Mouse (Mus musculus): ENCODE measurements around the gene Cfap99.
A peak's percentile ranks its signal among the peaks of the same experiment; 100 is the strongest.

The Cfap99 gene

GRCm38 (mm10) chr5:34278058-34278457, 10.3 kb upstream of the Cfap99 start:
- no peak for DNase-seq (ENCODE audit: low spot score)

- no peak for DNase-seq (ENCODE audit: low spot score)
Measured at GRCm38 (mm10) chr5:34279214-34279613, 9.2 kb upstream of the Cfap99 start.

DNA sequence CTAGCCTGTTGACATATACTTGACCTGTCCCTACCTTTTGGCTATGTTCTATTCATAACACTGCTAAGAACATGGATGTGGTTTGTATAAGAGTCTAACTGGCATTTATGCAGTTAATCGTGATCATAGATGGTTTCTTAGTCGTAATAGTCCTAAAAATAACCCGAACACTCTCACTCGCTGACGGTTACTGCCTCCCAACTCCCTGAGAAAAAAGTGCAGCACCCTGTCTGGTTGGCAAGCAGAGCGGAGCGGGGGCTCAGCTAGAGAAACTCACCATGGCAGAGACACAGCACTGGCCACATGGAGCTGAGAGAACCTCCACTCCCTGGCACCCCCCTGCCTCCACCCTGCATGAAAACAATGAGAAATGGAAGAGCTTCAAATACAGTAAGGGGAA, 7.4 kb upstream of the Cfap99 start:
- DNase-seq (ENCODE audit: low spot score): no peak

DNA sequence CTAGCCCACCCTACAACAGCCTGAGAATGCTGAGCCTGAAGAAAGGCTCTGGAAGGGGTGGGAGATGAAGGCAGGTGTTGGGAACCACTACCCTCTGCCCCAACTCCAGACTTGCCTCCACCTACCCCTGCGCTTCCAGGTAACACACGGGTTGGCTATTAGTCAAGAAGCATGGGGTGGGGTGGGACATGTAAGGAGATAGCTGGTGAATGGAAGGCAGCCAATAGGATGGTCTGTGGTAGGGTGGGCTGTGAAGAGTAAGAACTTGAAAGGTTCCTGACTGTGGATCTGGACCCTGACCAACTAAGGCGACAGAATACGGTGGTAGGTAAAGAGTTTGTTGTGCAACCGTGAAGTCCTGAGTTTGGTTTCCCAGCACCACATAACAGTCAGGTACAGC, 5.0 kb upstream of the Cfap99 start:
- DNase-seq (ENCODE audit: low spot score): no peak

DNA sequence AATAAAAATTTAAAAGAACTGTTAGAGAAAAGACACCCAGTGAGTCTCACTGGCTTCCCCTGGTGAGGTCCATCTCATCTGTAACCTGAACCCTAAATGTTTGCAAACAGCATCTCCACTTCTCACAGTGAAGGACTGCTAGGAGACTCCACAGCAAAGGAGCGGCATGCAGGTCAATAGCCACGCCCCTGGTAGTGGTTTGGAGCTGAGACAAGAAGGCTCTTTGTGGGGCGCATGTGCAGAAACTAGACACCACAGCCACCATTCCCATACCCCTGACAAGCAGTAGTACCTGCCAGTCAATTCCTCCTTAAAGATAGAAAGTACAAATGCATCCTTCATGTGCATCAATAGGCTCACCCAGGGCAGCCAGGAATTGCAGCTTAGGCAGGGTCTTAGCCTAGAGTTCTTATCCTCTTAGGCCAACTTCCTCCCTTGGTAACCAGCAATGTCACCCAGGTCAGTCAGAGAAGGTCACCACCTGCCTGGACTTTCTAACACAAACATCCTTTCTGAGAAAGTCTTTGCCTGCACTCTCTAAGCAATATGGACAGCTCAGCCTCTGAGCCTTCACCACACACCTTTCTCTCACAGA, 4.1 kb upstream of the Cfap99 start:
- no peak for DNase-seq (ENCODE audit: low spot score)

- no peak for DNase-seq (ENCODE audit: low spot score)
Measured at GRCm38 (mm10) chr5:34285285-34285684, 3.1 kb upstream of the Cfap99 start.

- DNase-seq (ENCODE audit: low spot score): no peak
Measured at GRCm38 (mm10) chr5:34286516-34286915, 1.9 kb upstream of the Cfap99 start.

DNA sequence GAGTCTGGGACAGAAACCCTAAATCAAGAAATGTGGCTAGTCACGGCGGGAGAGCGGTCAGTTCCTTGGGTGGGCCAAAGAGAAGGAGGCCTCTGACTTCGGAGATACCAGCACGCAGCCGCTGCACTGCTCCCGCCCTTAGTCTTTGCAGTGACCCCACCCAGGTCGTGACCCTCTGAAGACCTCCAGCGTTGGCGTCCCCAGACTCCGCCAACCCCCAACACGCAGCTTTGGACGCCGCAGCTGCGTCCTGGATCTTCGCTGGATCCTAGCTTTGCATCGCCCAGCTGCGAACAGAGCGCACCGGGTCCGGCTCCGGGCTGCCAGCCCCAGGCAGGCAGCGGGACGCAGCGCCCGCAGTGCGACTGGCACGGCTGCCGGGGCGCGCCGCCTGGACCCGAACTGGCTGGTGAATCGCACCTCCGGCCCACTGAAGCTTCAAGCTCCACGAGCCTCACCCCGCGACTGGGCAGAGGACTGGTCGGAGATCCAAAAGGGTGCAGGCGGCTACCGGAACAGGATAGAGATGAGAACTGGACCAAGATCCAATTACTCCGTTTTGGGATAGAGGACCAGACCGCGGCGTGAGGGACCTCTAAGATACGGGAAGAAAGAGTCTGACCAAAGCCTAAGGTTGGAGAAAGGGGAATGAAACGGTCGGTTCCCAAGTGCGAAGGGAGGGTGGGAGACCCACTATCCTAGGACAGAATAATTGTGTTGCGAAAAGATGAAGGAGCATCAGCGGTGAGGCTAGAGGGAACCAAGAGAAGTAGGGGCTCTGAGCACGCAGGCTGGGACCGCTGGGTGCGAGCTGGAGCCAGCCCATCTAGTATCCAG, 1.2 kb upstream of the Cfap99 start:
- DNase-seq (ENCODE audit: low spot score): no peak

DNA sequence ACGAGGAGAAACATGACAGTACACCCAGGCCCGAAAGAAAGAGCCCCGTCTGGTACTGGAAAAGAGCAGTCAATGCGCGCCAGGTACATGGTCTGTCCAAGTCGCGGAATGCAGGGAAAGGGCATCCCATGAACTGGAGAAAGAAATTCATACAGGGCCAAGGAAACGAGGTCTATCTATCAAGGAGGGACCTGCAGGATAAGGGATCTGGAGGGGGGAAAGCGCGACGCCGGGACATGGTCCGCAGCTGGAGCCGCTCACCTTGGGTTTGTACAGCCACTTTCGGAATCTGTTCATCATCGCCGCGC, 608 bp upstream of the Cfap99 start:
- DNase-seq (ENCODE audit: low spot score): no peak

- no peak for DNase-seq (ENCODE audit: low spot score)
Measured at GRCm38 (mm10) chr5:34289286-34289685, 886 bp downstream of the Cfap99 start.

DNA sequence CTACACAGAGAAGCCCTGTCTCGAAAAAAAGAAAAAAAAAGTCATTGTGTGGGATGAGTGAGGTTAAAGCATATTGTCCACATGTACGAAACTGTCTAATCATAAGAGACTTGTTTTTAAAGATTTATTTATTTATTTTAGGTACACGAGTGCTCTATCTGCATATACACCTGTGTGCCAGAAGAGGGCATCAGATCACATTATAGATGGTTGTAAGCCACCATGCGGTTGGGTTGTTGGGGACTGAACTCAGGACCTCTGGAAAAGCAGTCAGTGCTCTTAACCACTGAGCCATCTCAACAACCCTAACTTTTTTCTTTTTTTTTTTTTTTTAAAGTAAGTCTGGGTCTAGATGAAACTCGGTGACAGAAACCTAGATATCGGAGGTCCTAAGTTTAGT, 5.0 kb downstream of the Cfap99 start:
- DNase-seq (ENCODE audit: low spot score): no peak

- no peak for DNase-seq (ENCODE audit: low spot score)
Measured at GRCm38 (mm10) chr5:34294696-34295095, 6.3 kb downstream of the Cfap99 start.

DNA sequence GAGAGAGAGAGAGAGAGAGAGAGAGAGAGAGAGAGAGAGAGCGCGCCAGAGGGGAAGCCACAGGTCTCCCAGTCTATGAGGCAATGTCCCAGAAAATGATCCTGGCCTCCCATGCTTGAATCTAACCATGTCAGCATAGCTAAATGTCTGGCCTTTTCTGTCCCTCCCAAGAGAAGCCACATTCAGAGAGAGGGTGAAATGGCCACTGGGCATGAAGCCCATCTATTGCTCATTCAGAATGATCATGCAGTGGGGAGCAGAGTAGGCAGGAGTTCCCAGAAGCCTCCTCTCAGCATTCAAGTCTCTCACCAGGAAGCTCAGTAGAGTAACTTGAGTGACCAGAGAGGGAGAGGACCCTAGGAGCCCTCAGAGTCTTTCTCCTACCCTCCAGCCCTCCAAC, 6.7 kb downstream of the Cfap99 start:
- DNase-seq (ENCODE audit: low spot score): no peak

GRCm38 (mm10) chr5:34298061-34298460, 9.7 kb downstream of the Cfap99 start:
- no peak for DNase-seq (ENCODE audit: low spot score)

DNA sequence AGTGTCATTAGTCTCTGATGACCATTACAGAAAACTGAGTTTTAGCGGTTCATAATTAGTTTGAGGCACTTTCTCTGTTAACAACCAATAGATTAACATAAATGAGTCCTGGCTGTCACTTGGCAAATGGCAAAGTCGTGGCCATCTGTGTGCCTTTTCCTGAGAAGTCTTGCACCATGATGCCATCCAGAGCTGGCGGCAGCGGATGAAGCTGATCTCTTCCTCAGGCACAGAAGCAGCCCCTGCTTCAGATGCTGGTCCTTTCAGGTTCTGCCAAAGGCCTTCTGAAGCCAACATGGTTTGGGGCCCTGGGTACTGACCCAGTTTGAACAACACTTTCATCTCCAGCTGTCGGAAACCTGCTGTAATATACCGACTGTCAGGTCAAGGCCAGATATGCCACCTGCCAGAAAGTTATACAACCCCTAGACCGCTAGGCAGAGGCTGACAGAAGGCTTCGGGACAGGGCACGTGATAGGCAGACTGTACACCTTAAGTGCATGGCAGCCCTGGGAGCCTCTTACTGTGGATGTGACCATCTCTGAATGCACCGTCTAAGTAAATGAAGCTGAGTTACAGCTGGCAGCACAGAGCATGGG, 10.6 kb downstream of the Cfap99 start:
- DNase-seq (ENCODE audit: low spot score): no peak

DNA sequence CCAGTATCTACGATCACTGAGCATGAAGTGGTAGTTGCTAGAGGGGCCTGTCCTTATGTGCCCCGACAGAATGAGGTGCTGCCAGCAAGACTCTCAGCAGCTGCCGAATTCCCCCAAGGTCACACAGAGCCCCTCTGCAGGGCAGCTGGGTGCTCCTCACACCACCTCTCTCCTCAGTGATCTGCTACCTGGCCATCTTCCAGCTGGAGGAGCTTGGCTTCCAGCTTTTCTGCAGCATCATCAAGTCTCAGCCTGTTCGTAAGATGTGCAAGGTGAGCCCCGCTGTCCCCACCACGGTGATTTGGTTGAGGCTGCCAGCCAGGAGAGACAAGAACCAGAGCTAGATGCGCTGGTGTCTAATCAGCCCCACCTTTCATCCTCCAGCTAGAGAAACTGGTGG, 14.0 kb downstream of the Cfap99 start:
- no peak for DNase-seq (ENCODE audit: low spot score)

DNA sequence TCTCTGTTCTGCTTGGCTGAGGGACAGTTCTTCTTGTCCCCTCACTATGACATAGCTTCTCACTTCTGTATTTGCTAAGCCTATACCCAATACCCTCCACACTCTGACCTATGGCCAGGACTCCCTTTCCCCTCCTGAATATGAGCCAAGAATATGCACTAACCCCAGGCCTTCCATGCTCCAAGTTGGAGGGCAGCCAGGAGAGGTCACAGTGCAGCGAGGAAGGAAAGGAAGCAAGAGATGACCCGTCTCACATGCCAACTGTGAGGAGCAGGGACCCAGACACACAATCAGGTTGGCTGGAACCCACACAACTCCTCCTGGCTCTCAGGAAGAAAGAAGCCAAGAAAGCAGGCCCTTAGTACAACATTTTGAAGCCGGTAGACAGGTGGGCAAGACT, 20.6 kb downstream of the Cfap99 start:
- no peak for DNase-seq (ENCODE audit: low spot score)

DNA sequence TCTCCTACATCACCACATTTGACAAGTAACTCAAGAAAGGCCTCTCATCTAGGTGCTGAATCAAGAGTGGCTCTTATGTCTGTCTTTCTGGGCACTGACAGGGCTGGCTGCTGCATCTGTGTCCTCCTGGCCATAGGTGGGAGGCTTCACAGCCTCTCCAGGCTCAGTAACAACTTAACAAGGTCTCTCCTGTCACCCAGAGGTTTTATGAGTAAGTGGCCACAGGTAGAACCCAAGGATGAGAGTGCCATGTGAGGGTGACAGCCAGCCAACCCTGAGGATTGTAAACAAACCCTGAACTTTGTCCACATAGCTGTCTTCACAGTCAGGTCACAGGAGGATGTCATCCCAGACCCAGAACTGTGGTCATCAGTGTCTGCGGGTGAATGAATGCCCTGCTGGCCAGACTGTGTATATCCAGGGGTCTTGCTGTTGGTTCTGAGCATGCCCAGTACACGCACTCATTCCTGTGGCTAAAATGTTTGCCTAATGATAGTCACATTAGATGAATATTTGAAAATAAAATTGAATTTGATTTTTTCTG, 31.2 kb downstream of the Cfap99 start:
- no peak for DNase-seq (ENCODE audit: low spot score)

DNA sequence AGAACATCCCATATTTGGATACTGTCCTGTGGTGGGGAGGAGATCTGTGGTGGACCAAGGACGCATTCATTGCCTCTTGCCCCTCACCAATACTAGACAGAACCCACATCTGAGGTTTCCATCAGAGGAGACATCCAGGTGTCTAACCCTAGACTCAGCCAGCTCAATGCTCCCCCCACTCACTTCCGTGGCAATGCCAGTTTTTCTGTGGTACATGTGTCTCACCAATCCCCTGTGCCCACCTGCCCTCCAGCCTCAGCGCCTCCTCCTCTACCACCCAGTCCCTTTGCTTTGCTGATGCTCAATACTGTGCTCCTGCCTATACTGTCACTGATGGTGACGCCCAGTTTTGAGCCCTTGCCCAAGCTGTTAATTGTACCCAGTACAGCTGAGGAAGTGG, 32.8 kb downstream of the Cfap99 start:
- DNase-seq (ENCODE audit: low spot score): no peak

DNA sequence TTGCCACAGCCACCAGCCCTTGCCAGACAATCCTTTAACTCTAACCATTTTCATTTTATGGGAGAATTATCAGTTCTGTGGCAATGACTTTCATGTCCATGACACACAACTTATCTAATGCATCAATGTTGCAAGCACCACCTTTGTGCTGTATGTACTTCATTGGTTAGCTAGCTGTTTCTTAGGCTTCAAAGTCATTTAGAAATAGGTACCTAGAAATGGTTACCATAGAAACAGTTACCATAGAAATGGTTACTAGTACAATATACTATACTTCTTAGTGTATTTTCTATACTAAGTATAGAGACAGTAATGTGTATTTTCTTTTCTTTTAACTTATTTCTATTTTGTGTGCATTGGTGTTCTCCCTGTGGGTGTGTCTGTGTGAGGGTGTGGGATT, 36.9 kb downstream of the Cfap99 start:
- no peak for DNase-seq (ENCODE audit: low spot score)

DNA sequence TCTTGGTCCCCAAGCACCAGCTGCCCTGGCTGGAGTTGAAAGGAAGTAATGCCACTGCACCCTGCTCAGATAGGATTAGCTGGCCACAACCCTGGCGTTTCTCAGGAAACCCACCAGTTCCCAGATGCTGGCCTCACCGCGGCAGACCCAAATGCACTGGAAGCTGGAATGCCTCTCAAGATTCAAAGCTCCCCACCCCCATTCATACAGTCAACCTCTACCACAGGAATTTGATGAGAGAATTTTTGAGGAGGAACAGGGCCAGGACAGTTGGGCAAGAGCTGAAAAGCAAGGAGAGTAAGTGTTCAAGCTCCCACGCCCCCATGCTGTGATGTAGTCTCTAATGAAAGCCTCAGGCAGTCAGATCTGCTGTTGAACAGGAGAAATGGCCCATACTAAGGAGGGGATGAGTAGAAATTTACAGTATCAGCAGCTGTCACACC, 37.9 kb downstream of the Cfap99 start:
- no peak for DNase-seq (ENCODE audit: low spot score)

DNA sequence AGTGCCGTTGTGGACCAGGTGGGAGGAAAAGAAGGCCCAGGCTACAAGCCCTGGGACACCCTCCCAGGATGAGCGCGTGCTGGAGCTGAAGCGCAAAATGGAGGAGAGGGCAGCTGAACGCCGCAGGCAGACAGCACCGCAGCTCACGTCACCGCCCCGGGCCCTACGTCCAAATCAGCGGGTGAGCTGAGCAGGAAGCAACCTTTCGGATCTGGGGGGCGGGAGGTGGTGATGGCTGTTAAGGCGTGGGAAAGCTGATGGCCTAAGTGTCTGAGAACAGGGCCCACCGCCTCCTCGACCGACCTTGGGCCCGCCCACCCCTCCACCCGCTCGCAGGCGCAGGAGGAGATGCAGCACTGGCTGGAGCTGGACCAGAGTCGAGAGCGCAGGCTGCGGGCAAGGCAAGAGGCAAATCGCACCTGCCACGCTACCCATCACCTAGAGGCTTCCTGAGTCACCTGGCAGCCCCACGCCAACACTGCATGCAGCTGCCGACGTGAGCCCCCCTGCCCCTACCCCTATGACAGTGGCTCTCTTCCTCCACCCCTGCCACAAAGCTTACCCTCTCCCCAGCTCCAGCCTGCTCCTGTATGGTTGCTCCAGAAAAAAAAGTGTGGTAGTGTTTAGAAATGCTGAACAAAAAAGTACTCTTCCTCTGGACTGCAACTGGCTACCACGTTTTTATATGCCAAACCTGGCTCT, 38.6 kb downstream of the Cfap99 start:
- DNase-seq (ENCODE audit: low spot score): peak; percentile 18

DNA sequence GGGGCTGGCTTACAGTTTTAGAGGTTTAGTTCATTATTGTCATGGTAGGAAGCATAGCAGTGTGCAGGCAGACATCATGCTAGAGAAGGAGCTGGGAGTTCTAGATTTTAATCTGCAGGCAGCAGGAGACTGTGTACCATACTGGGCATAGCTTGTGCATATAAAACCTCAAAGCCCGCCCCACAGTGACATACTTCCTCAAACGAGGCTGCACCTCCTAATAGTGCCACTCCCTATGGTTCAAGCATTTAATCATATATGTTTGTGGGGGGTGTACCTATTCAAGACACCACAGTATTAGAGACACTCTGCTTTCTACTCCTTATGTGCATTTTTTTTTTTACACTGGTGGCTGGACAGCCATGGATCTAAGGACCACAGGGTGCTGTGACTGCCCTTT, 41.7 kb downstream of the Cfap99 start:
- no peak for DNase-seq (ENCODE audit: low spot score)

All from ovary, adult 18-20 months (tissue).